Mouse (Mus musculus) bone marrow macrophage, adult 2 months (primary cell): ENCODE results near the gene Wdfy3. TPM values are rescaled to one million over a fixed set of nuclear protein-coding genes. Genes with fewer than 3 reads are reported as not detected.

Source experiments
- H3K27ac ChIP-seq: 2 replicates; pipeline ENCODE4 v1.5.1; 2012; ENCODE audit warnings: low read depth, low read length; ENCODE audit not compliant: insufficient read depth
- H3K4me1 ChIP-seq: 2 replicates; pipeline ENCODE4 v1.6.1; 2012; ENCODE audit warnings: low read length; ENCODE audit not compliant: control insufficient read depth, insufficient read depth
- H3K4me3 ChIP-seq: 2 replicates; pipeline ENCODE4 v1.5.1; 2012; ENCODE audit warnings: mild to moderate bottlenecking, low read length, moderate library complexity; ENCODE audit not compliant: insufficient read depth
- CTCF ChIP-seq: IDR thresholded peaks from 2 replicates; pipeline ENCODE4 v1.5.1; 2012; ENCODE audit warnings: low read depth, mild to moderate bottlenecking, low read length, moderate library complexity
- POLR2A ChIP-seq: IDR thresholded peaks from 2 replicates; pipeline ENCODE4 v1.6.1; 2012; ENCODE audit warnings: mild to moderate bottlenecking, low read depth, low read length, borderline replicate concordance
- polyA plus RNA-seq: library from polyadenylated mRNA; stranded (reverse); fragments of >200 nt; gene quantifications from 2 replicates; pipeline ENCODE4 v1.2.4, GENCODE M21; 2012; ENCODE audit not compliant: missing spikeins, insufficient read depth, insufficient read length

Wdfy3 gene
- polyA plus RNA-seq, 1 experiment = 43.0 TPM

DNA sequence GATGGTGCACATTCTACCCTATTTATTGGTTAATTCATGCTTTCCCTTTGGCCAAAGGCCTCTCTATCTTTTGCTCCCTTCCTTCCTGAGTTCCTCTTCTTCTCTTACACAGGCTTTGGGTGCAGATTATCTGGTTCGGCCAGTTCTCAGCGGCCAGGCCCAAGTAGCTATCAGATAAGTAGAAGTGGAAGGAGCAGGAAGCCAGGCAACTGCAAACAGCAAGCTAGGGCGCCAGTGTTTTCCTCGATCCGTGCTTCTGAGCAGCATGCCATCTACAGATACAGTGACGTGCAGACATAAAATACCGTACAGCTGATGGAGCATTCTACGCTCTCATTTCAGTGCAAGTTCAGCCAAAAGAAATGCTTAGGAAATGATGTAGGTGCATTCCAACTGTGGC, 24.5 kb downstream of the Wdfy3 start:
- no peak overlapping the region for H3K27ac ChIP-seq
- no peak overlapping the region for H3K4me3 ChIP-seq
- TF ChIP-seq CTCF (no peak), POLR2A (no peak)
- peaks cover 18% of the 10 kb centered on the region for H3K4me1 ChIP-seq

GRCm38 (mm10) chr5:102033281-102033680, 36.4 kb downstream of the Wdfy3 start:
- Histone ChIP-seq H3K4me3 (no peak overlapping the region), H3K27ac (peak overlapping the region; percentile 81), H3K4me1 (peaks cover 52% of the 10 kb centered on the region)
- TF ChIP-seq CTCF (no peak), POLR2A (no peak)

GRCm38 (mm10) chr5:102032594-102033240, 37.0 kb downstream of the Wdfy3 start:
- peak overlapping the region; percentile 81 for H3K27ac ChIP-seq
- peaks cover 50% of the 10 kb centered on the region for H3K4me1 ChIP-seq
- no peak for TF ChIP-seq POLR2A
- no peak for TF ChIP-seq CTCF
- H3K4me3 ChIP-seq = 0 out of 2 replicates have a peak overlapping the region, but pooled peaks have one; percentile 7

GRCm38 (mm10) chr5:102032191-102032590, 37.5 kb downstream of the Wdfy3 start:
- no peak for TF ChIP-seq POLR2A
- TF ChIP-seq CTCF = no peak
- Histone ChIP-seq H3K27ac (peak overlapping the region; percentile 81; the same call in 1 of the 2 replicates), H3K4me3 (no peak overlapping the region), H3K4me1 (peaks cover 49% of the 10 kb centered on the region)

DNA sequence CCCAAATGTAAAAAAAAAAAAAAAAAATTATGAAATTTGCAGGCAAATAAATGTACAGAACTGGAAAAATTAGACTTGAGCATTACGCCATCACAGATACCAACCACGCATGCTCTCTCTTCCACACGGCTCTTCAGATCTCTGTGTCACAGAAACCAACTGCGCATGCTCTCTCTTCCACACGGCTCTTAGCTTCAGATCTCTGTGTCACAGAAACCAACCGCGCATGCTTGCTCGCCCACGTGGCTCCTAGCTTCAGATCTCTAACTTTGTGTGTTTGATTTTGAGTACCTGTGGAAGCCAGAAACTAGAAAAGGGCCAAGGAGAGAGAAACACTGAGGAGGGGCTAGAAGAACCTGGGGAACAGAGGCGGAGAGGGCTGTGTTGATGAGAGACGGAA, 46.3 kb downstream of the Wdfy3 start:
- TF ChIP-seq POLR2A (no peak), CTCF (no peak)
- Histone ChIP-seq H3K27ac (no peak overlapping the region), H3K4me1 (peaks cover 4% of the 10 kb centered on the region; the same call in 1 of the 2 replicates), H3K4me3 (no peak overlapping the region)

DNA sequence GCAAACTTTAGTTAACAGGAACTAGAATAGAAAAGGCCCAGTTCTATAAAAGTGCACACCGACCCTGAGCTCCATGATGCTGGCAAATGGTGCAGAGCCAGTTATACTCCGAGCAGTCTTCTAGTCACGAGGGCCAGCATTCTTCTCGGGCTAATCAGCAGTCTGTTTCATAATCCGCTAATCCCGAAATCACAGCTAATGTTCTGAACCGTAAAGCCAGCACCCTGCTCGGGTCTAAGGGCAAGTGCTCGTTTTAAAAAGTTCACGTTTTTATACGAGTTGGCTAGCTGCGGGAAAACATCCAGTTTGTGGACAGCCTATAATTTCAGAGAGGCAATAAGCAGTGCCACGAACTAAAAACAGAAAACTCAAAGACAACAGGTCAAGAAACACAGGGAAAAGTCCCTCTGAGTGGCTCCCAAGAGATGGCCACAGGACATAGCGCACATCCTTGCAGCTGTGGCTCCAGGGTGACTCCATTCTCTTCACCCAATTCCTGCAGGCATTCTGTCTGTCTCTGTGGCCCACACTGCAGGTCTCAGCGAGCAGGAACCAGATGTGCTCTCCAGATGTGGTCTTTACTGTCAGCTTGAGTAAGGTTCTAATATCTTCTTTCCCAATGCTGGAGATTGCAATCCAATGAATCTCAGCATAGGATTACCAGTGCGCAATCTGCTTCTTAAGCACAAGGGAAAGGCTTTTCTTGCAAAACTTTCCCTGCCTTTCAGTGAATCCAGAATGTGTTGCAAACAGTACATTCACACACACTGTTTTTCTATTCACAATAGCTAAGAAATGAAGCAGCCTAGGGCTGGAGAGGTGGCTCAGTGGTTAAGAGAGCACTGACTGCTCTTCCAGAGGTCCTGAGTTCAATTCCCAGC, 47.5 kb downstream of the Wdfy3 start:
- no peak overlapping the region for H3K4me3 ChIP-seq
- TF ChIP-seq POLR2A = no peak
- TF ChIP-seq CTCF = no peak
- peaks cover 6% of the 10 kb centered on the region; the same call in 1 of the 2 replicates for H3K4me1 ChIP-seq
- H3K27ac ChIP-seq = no peak overlapping the region

- Histone ChIP-seq H3K4me3 (no peak overlapping the region), H3K27ac (no peak overlapping the region), H3K4me1 (peaks cover 21% of the 10 kb centered on the region)
- TF ChIP-seq POLR2A (no peak), CTCF (no peak)
Observed at GRCm38 (mm10) chr5:102014235-102014634, 55.5 kb downstream of the Wdfy3 start.

- Histone ChIP-seq H3K4me1 (peaks cover 21% of the 10 kb centered on the region), H3K27ac (no peak overlapping the region), H3K4me3 (no peak overlapping the region)
- no peak for TF ChIP-seq CTCF
- no peak for TF ChIP-seq POLR2A
Observed at GRCm38 (mm10) chr5:102013781-102014180, 55.9 kb downstream of the Wdfy3 start.

DNA sequence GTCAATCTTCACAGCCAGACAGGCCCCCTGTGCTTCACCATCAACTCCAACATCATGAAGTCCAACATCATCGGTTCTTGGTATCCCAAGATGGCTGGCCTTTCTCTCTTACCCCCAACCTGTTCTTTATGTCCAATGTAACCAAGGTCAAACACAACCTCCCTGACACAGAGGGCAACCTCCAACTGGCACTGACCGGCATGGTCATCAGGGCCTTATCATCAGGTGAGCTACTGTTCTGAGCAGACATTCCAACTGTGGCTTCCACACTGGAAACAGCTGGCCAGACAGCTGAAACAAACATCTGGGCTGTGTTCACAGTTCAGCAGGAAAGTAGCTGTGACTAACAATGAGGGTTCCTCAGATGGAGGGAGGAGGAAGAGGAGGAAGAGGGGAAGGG, 58.8 kb downstream of the Wdfy3 start:
- Histone ChIP-seq H3K4me3 (no peak overlapping the region), H3K4me1 (peaks cover 17% of the 10 kb centered on the region), H3K27ac (no peak overlapping the region)
- no peak for TF ChIP-seq CTCF
- TF ChIP-seq POLR2A = no peak

- TF ChIP-seq POLR2A (no peak), CTCF (no peak)
- Histone ChIP-seq H3K4me3 (no peak overlapping the region), H3K4me1 (peaks cover 17% of the 10 kb centered on the region), H3K27ac (no peak overlapping the region)
Observed at GRCm38 (mm10) chr5:102009606-102010005, 60.1 kb downstream of the Wdfy3 start.
